Mouse (Mus musculus): Measurements from ENCODE around the gene Pgs1.

Gene Pgs1

GRCm38 (mm10) chr11:117963091-117963793 is 22.9 kb upstream of the Pgs1 start:
- DNase-seq (ENCODE audit: low spot score in 2 of 2), result peak; percentile 87 to 93

- no peak for DNase-seq (ENCODE audit: low spot score in 2 of 2)
Measured at GRCm38 (mm10) chr11:117963872-117964271, 22.2 kb upstream of the Pgs1 start.

DNA sequence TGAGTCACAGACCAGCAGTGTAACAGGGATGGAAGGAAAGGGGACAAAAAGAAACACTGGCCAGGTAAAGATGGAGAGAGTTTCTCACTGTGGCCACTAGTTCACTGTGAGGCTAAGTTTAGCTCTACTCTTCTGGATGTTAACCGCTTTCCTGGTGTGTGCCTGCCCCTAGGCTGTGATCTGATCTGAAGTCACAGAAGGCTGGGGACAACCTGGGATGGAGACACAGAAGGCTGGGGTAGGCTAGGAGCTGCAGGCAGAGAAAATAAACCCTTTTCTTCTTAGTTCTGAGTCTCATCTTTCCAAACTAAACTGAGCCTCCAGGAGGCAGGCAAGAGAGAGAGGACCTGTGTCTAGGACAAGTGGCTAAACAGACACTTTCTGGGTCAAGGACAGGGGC is 21.8 kb upstream of the Pgs1 start:
- no peak for DNase-seq (ENCODE audit: low spot score in 2 of 2)

DNA sequence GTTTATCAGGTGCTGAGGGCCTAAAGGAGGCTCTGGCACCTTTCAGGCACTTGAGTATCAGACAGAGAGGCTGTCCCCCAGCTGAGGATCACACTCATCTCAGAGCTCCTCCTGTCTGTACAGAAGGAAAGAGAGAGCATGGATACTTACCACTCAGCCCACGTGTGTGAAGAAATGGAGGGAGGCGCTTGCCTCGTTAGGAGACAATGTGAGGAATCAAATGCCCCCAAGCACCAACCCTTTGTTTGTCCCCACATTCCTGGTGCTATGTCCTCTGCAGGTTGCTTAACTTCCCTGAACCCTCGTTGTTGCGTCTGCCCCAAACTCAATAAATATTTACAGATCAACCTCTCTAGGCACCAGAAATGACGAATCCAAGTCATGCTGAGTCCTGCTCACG is 21.0 kb upstream of the Pgs1 start:
- no peak for DNase-seq (ENCODE audit: low spot score in 2 of 2)

GRCm38 (mm10) chr11:117965561-117965981 is 20.5 kb upstream of the Pgs1 start:
- DNase-seq (ENCODE audit: low spot score in 2 of 2), result no peak

GRCm38 (mm10) chr11:117966506-117967100 is 19.5 kb upstream of the Pgs1 start:
- DNase-seq (ENCODE audit: low spot score in 2 of 2), result no peak

DNA sequence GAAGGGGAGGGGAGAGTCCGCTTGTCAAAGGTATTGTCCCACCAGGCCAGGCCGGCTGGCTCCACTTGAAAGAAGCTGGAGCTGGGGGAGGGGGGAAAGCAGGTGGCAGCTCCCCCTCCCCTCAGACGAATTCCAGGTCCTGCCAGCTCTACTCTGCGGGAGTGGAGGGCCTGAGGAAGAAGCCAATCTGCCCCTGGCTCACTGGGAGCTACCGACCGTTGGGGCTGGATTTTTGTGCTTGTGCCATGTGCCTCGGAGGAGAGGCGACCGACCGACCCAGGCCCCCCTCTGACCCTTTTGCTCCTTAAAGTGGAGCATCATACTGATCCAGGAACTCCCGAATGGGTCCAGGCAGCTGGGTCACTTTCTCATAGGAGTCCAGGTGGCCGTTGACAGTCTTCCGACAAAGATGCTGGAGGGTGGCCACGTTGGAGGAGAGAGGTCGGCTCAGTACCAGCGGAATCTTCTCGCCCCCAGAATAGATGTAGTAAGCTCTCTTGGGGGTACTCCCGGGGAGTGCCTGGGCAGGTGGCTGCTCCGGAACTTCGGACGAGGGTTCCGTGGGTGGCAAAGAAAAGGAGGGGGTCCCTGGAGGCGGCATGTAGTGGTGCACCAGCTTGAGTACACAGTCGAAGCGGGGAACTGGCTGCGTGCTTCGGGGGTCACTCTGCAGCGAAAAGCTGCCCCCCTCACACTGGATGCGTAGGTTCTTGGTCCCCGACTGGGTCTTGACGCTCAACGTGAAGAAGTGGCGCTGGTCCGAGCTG is 18.7 kb upstream of the Pgs1 start:
- no peak for DNase-seq (ENCODE audit: low spot score in 2 of 2)

DNA sequence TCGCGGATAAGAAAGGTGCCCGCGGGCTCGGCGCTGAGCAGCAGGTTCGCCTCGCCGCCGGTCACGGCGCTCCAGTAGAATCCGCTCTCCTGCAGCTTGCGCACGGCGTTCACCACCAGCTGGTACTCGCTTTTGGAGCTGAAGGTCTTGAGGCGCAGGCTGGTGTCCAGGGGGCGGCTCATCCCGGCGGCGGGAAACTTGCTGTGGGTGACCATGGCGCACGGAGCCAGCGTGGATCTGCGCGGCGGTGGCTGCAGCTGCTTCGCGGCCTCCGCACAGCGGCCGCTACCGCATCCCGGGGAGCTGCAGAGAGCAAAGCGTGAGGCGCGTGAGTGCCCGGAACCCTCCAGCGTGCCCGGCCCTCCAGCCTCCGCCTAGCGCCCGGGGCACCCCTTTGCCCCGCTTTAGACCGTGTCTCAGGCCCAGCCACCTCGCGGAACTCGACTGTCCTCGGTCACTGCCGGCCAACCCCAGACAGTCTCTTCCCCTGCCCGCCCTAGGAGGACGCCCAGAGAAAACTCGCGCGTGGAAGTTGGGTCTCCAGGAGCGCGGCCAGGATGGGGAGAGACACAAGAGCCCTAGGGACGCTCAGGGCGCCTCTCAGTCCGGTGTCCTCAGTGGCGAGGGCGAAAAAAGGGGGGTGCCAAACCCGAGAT is 17.9 kb upstream of the Pgs1 start:
- DNase-seq (ENCODE audit: low spot score in 2 of 2), result no peak

GRCm38 (mm10) chr11:117968716-117969099 is 17.4 kb upstream of the Pgs1 start:
- DNase-seq (ENCODE audit: low spot score in 2 of 2), result no peak

DNA sequence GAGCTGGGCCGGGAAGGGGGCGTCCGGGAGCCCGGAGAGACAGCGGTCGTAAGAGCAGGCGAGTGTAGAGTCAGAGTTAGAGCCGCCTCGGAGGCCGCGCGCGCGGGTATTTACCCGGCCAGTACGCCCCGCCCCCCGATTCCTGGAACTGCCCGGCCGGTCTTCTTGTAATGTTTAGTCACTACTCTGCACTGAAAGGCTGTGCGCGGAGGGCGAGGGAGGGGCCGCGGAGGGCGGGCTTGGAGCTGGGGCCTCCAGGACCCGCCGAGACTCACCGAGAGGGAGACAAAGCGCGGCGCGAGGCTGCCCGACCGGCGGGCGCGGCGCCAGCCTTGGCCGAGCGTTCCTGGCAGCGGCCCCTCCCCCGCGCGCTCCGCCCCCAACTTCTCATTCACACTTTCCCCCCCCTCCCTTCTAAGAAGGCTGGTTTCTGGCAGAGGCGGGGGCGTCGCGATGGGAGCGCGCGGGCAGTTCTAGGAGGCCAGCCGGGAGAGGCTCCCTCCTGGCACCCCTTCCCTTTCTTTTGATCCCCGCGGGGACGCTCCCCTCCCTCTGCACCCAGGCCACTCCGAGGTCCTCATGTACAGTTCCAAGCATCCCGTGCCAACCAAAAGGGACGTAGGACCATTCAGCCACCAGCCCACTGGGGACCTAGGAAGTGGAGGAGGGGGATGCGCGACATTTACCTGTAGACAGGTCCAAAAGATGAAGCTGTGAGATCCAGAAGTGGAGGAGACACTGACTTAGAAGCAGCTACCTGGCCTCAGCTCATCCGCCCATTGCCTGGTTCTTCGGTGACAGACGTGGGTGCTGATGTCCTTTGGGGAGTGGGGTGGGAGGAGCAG is 16.8 kb upstream of the Pgs1 start:
- peak; percentile 72 to 77 for DNase-seq (ENCODE audit: low spot score in 2 of 2)

DNA sequence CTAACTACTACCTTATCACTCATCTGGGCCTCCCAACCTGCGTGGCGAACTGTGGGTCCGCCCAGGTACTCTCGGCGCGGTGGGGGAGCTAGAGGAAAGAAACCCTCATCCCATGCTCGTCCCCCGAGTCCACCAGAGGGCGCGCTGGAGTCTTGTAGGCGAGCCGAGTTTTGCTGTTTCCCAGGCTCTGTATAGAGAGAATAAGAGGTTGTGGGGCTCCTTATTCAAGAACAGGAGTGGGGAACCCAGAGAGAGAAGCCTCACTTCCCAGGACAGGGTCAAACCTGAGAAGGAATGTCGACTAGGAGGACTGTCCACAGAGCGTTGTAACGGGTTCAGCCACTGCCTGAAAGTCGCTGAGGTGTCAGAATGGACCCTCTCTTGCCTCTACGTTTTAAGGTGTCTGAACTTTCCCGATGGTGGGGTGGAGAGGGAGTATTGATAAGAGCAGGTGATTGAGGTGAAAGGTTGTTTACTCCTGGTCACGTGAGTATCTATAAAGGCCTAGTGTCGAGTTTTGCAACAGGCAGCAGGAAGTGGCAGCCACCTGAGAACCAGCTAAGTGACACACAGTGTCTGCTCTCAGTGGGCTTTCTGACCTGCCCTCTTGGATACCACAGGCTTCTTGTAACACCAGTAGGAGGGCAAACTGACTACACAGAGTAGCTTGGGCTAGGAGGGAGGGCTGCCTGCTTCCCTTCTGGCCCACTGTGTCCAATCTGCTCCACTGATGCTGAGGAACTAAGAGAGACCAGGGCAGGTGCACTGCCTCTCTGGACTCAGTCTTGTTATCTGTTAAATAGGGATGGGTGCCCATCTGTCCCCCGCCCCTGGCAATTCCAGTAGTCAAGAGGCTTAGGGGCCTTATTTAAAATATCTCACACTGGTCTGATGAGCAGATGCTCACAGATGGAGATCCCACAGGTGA is 15.9 kb upstream of the Pgs1 start, which contains the start of gene Socs3:
TSS of gene Socs3 (minus strand) at position 103 of the 928 bp plus-strand sequence.
- peak; percentile 95 to 96 for DNase-seq (ENCODE audit: low spot score in 2 of 2)

DNA sequence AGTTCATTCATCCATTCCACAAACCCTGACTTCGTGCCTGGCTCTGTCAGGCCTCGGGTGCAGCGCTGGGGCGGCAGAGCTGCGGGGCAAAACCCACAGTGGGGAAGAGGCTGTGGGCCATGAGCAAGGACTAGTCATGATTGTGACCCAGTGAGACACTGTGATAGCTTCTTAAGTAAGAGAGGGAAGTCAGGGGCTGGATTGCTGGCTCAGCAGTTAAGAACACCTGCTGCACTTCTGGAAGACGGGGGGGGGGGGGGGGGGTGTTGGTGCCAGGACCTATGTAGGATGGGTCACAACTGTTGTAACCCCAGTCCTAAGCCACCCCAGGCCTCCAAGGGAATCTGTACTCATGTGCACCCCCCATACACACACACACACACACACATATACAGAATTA is 15.0 kb upstream of the Pgs1 start:
- DNase-seq (ENCODE audit: low spot score in 2 of 2), result no peak

GRCm38 (mm10) chr11:117971646-117972242 is 14.3 kb upstream of the Pgs1 start:
- DNase-seq (ENCODE audit: low spot score in 2 of 2), result no peak

DNA sequence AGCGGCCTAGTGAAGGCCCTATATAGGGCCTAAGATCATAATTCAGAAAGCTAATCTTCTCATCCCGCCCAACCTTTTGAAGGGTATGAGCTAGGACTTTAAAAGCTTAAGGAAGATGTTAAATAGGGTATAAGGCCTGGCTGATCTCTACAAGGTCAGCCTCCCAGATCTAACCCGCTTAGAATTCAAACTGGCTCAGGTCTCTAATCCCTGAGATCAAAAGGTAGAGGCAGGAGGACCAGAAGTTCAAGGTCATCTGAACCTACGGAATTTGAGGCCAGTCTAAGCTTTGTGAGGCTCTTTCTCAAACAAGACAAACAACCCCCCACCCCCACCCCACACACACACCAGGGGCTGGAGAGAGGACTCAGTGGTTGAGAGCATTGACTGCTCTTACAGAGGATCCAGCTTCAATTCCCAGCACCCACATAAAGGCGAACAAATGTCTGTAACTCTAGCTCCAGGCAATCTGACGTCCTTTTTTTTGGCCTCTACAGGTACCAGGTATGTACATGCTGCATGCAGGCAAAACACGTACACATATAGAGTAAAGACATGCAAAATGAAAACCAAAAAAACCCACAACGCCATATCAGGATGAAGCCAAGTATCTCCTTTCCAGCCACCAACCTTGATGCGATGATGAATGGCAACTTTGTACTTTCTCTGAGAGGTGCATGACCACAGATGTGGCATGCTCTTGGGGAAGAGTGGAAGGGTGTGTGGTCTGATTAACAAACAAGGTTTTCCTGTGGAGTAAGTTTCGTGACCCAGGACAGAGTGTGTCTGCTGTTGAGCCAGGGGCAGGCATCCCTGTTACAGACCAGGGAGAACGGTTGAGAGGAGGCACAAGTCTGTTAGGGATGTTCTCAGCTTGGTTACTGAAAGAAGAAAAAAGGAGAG is 13.2 kb upstream of the Pgs1 start:
- no peak for DNase-seq (ENCODE audit: low spot score in 2 of 2)

DNA sequence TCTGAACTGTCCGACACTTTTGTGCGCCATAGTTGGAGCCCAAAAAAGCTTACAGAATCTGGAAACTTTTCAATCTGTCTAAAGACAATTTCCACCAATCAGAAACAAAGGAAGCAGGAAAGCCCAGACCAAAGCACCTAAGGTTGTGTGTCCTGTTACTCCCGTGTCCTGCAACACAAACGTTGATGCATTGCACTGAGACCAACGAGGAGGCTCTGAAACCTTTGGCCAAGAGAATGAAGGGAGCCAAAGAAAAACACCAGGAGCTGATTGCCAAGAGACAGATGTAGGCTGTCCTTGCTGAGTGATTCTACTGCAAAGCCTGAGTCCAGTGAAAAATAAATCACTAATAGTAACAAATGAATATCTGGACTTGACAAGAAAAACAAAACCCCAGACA is 12.5 kb upstream of the Pgs1 start:
- no peak for DNase-seq (ENCODE audit: low spot score in 2 of 2)

- no peak for DNase-seq (ENCODE audit: low spot score in 2 of 2)
Measured at GRCm38 (mm10) chr11:117974327-117975125, 11.6 kb upstream of the Pgs1 start.

DNA sequence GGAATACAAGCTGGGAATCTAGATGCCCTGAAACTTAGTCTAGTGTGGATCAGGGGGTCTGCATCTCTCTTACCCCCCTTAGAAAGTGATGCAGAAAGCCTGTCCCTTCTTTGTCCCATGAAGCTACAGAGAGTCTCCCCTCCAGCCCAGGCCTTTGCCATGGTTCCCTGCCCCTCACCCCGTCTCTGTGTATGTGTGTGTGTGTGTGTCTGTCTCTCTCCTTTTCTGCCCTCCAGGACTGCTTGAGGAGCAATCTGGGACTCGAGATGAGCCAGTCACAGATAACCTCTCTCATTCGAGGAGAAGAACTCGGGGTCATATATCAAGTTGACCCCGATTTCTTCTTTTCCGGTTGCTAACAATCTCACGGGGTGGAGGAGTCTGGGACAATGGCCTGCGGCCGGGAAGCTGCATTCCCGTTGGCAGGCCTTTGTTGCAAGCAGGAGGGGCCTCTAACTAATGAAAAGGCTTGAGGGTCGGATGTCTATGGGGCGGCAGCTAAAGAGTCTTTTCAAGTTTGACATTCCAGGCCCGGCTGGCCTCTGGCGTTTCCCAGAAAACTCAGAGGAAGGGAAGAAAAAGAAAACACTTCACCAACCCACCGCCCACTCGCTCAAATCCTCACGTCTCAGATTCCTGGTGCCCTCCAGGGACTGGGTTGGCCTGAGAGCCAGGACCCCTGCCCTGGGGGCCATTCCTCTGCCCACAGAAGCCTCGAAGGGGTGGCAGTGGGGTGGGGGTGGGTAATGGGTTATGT is 10.7 kb upstream of the Pgs1 start:
- no peak for DNase-seq (ENCODE audit: low spot score in 2 of 2)

Measured in frontal cortex, postnatal 25 days (tissue).